Mouse (Mus musculus) limb, embryonic 12.5 days (tissue): ENCODE measurements around the gene Tbc1d21. TPM values are rescaled to one million over a fixed set of nuclear protein-coding genes. Genes with fewer than 3 reads are reported as not detected.

Experiments
- ATAC-seq: fragments of 200-750 bp; cut with Nextera tagmentation; 2 replicates; pipeline ENCODE4 v1.8.0; 2017; ENCODE audit warnings: low read depth, moderate TSS enrichment; ENCODE audit not compliant: insufficient number of reproducible peaks, insufficient read depth, low FRiP score, low TSS enrichment
- H3K27ac ChIP-seq: fragments of 300-500 bp; sonication (generic); 2 replicates; pipeline ENCODE4 v1.5.1; 2016; ENCODE audit warnings: mild to moderate bottlenecking, moderate library complexity
- H3K27me3 ChIP-seq: fragments of 300-500 bp; sonication (generic); 2 replicates; pipeline ENCODE4 v1.6.1; 2016; ENCODE audit warnings: mild to moderate bottlenecking, moderate library complexity
- H3K36me3 ChIP-seq: fragments of 300-500 bp; sonication (generic); 2 replicates; pipeline ENCODE4 v1.6.1; 2016; ENCODE audit warnings: mild to moderate bottlenecking, moderate library complexity
- H3K4me1 ChIP-seq: fragments of 300-500 bp; sonication (generic); replicated peaks from 2 replicates; pipeline ENCODE4 v1.6.1; 2016
- H3K4me2 ChIP-seq: fragments of 300-500 bp; sonication (generic); 2 replicates; pipeline ENCODE4 v1.6.1; 2016; ENCODE audit warnings: mild to moderate bottlenecking, moderate library complexity
- H3K4me3 ChIP-seq: fragments of 300-500 bp; sonication (generic); replicated peaks from 2 replicates; pipeline ENCODE4 v1.5.1; 2016; ENCODE audit warnings: mild to moderate bottlenecking
- H3K9ac ChIP-seq: fragments of 300-500 bp; sonication (generic); replicated peaks from 2 replicates; pipeline ENCODE4 v1.6.1; 2016; ENCODE audit warnings: mild to moderate bottlenecking, moderate library complexity
- H3K9me3 ChIP-seq: fragments of 300-500 bp; sonication (generic); 2 replicates; pipeline ENCODE4 v1.6.1; 2016; ENCODE audit warnings: mild to moderate bottlenecking, moderate library complexity
- WGBS: fragments of 180-500 bp; shearing (Covaris S2); methylation state at CpG from one replicate; pipeline ENCODE4 v1.1.7; 2016; 5-methylcytosine and 5-hydroxymethylcytosine counted together
- polyA plus RNA-seq: library from polyadenylated mRNA; unstranded; fragments of >200 nt; fragmentation: Nextera tagmentation; extraction: Ambion mirVana; gene quantifications from 2 replicates; pipeline ENCODE4 v1.2.1, GENCODE M21; 2016

Tbc1d21 gene
- polyA plus RNA-seq, 1 experiment from 2014 or later = not detected

GRCm38 (mm10) chr9:58373912-58374431 lies 3.7 kb upstream of the Tbc1d21 start:
- WGBS = 70% methylated on average over 12 of the region's 12 CpGs
- no peak overlapping the region for H3K27ac ChIP-seq
- no peaks in the 10 kb centered on the region; the same call in 1 of the 2 replicates for H3K27me3 ChIP-seq
- H3K36me3 ChIP-seq = no peaks in the 10 kb centered on the region
- H3K9ac ChIP-seq = no peak overlapping the region
- no peak overlapping the region for H3K4me2 ChIP-seq
- peaks cover 16% of the 10 kb centered on the region for H3K4me1 ChIP-seq
- H3K4me3 ChIP-seq = no peak overlapping the region
- ATAC-seq = no peak
- no peaks in the 10 kb centered on the region for H3K9me3 ChIP-seq

- Histone ChIP-seq H3K27ac (no peak overlapping the region), H3K4me2 (no peak overlapping the region), H3K9me3 (no peaks in the 10 kb centered on the region), H3K27me3 (no peaks in the 10 kb centered on the region), H3K9ac (no peak overlapping the region), H3K36me3 (no peaks in the 10 kb centered on the region), H3K4me3 (no peak overlapping the region), H3K4me1 (peaks cover 16% of the 10 kb centered on the region)
- ATAC-seq = no peak
- 49% methylated on average over 8 of the region's 8 CpGs for WGBS
Observed at GRCm38 (mm10) chr9:58371914-58372313, 1.7 kb upstream of the Tbc1d21 start.

DNA sequence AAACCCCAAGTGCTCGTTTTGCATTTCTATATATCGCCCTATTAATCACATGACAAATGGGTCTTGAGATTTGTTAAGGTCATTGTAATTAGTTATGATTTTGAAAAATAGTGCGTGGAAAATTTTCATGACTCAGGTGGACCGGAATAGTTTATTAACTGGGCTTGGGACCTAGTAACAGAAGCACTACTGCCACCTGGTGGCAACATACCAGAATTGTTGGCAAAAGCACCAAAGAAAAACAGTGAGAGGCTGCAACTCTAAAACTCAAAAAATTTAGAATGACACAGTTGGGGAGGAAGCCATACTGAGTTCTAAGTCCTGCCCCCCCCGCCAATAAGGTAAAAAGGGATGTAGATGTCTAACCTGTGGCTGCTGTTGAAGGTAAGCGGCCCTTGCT lies 611 bp downstream of the Tbc1d21 start:
- Histone ChIP-seq H3K4me2 (no peak overlapping the region), H3K36me3 (no peaks in the 10 kb centered on the region), H3K27ac (no peak overlapping the region), H3K4me3 (no peak overlapping the region), H3K9ac (no peak overlapping the region), H3K4me1 (peaks cover 16% of the 10 kb centered on the region), H3K9me3 (no peaks in the 10 kb centered on the region), H3K27me3 (no peaks in the 10 kb centered on the region)
- WGBS = 45% methylated on average over 6 of the region's 6 CpGs
- ATAC-seq = no peak

- no peak for ATAC-seq
- Histone ChIP-seq H3K9me3 (no peaks in the 10 kb centered on the region), H3K4me3 (no peak overlapping the region), H3K4me1 (no peaks in the 10 kb centered on the region; the same call in 1 of the 2 replicates), H3K27ac (no peak overlapping the region), H3K4me2 (no peak overlapping the region), H3K36me3 (no peaks in the 10 kb centered on the region), H3K27me3 (no peaks in the 10 kb centered on the region), H3K9ac (no peak overlapping the region)
- WGBS = 82% methylated on average over 8 of the region's 8 CpGs
Observed at GRCm38 (mm10) chr9:58364325-58364724, 5.9 kb downstream of the Tbc1d21 start.

DNA sequence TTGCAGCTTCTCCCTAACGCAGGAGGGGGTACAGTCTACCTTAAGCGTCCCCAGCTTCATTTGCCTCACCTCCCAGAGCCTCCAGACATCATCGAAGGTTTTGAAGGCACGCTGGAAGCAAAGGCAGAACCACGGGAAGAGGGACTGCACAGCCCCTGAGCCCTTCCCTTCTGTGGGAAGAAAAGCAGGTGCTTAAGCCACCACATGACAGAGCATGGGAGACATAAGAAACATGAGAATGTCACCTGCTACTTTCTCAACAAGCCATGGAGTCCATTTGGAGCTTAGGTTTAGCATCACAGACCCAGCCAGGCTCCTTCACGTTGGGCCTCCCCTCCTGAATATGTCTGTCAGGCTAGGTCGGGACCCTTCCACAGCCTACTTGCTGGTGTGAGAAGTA lies 8.3 kb downstream of the Tbc1d21 start:
- Histone ChIP-seq H3K4me1 (no peaks in the 10 kb centered on the region; the same call in 1 of the 2 replicates), H3K27me3 (no peaks in the 10 kb centered on the region), H3K9ac (no peak overlapping the region), H3K4me2 (no peak overlapping the region), H3K36me3 (no peaks in the 10 kb centered on the region), H3K27ac (no peak overlapping the region), H3K4me3 (no peak overlapping the region), H3K9me3 (no peaks in the 10 kb centered on the region)
- no peak for ATAC-seq
- 81% methylated on average over 7 of the region's 7 CpGs for WGBS

- WGBS = 87% methylated on average over 1 of the region's 1 CpGs
- Histone ChIP-seq H3K27ac (no peak overlapping the region), H3K4me2 (no peak overlapping the region), H3K4me3 (no peak overlapping the region), H3K27me3 (no peaks in the 10 kb centered on the region), H3K4me1 (no peaks in the 10 kb centered on the region; the same call in 1 of the 2 replicates), H3K9me3 (no peaks in the 10 kb centered on the region), H3K36me3 (no peaks in the 10 kb centered on the region), H3K9ac (no peak overlapping the region)
- ATAC-seq = no peak
Observed at GRCm38 (mm10) chr9:58361373-58361772, 8.9 kb downstream of the Tbc1d21 start.

DNA sequence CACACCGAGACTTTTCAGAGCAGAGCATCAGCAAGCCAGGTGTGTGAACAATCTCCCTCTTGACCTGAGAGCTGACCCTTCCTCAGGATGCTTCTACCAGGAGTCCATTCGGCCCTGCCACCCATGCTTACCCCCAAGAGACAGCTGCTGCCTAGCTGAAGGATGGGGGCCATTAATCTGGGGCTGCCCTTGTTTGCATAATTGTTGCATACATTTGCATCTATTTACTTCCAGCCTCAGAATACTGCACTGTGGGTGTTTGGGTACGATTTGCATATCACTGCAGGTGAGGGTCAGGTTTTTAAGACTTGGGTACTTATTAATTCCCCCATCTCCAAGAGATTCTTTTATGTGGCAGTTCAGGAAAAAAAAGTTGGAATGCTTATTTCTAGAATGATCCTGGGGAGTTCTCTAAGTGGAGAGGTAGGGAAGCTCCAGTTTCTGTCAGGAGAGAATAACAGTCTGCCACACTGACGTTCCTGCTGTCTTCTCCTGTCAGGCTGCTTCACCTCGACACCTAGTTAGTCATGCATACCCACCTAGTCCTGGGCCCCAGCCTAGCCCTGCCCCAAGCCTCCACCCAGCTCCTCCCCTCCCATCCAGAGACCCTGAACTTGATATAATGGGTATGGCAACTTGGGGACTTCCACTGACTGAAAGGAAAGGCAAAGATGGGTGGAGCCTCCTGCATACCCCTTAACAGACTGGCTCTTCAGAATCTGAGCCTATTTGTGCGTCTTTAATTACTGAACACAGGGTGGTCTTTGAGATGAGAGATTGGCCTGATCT lies 14.8 kb downstream of the Tbc1d21 start:
- no peak for ATAC-seq
- H3K9me3 ChIP-seq = no peaks in the 10 kb centered on the region
- H3K36me3 ChIP-seq = no peaks in the 10 kb centered on the region
- H3K4me2 ChIP-seq = no peak overlapping the region
- H3K27me3 ChIP-seq = no peaks in the 10 kb centered on the region; the same call in 1 of the 2 replicates
- H3K9ac ChIP-seq = no peak overlapping the region
- no peak overlapping the region for H3K4me3 ChIP-seq
- 25% methylated on average over 6 of the region's 6 CpGs for WGBS
- no peak overlapping the region for H3K27ac ChIP-seq
- H3K4me1 ChIP-seq = no peaks in the 10 kb centered on the region

DNA sequence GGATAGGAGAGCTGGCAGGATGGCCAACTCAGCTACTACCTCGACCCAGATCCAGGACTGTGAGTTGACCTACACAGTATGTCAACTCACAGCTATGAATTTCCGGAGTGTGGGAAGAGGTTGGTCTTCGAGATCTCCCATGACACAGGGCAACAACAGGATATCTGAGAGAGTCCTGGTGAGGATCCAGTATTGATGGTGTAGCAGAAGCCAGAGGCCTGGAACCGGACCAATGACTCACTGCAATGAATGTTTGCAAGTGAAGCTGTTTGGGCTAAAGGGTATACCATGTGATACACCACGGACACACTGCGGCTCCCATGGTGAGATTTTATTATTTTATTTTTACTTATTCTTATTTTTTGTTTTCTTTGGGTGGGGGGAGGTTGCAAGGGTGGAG lies 15.6 kb downstream of the Tbc1d21 start:
- Histone ChIP-seq H3K27ac (no peak overlapping the region), H3K27me3 (no peaks in the 10 kb centered on the region; the same call in 1 of the 2 replicates), H3K9ac (no peak overlapping the region), H3K4me1 (no peaks in the 10 kb centered on the region), H3K4me3 (no peak overlapping the region), H3K4me2 (no peak overlapping the region), H3K9me3 (no peaks in the 10 kb centered on the region), H3K36me3 (no peaks in the 10 kb centered on the region)
- WGBS = 82% methylated on average over 6 of the region's 6 CpGs
- no peak for ATAC-seq

DNA sequence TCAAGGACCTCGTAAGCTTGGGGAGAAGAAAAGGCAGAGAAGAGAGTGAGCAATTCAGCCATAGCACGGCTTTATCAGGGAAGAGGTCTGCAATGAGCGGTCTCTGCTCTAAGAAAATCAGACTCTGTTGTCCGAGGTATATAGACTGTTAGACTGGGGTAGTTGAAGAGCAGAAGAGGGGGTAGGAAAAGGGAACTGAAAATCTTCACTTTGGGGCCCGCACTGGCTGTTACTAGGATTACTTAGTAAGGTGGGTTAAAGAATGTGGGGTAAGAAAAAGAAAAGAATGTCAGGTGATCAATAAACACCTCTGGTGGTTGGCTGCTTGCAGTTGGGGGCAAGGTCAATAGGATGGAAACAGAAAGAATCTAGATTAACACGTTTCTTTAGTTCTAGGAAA lies 17.0 kb downstream of the Tbc1d21 start:
- 76% methylated on average over 6 of the region's 6 CpGs for WGBS
- Histone ChIP-seq H3K36me3 (no peaks in the 10 kb centered on the region), H3K4me1 (no peaks in the 10 kb centered on the region), H3K9ac (no peak overlapping the region), H3K9me3 (no peaks in the 10 kb centered on the region), H3K4me2 (no peak overlapping the region), H3K4me3 (no peak overlapping the region), H3K27ac (no peak overlapping the region), H3K27me3 (no peaks in the 10 kb centered on the region; the same call in 1 of the 2 replicates)
- no peak for ATAC-seq

GRCm38 (mm10) chr9:58347795-58348194 lies 22.5 kb downstream of the Tbc1d21 start:
- no peak overlapping the region for H3K4me2 ChIP-seq
- no peak overlapping the region for H3K9ac ChIP-seq
- H3K27ac ChIP-seq = no peak overlapping the region
- H3K36me3 ChIP-seq = no peaks in the 10 kb centered on the region
- no peaks in the 10 kb centered on the region for H3K9me3 ChIP-seq
- no peak for ATAC-seq
- peaks cover 6% of the 10 kb centered on the region; the same call in 1 of the 2 replicates for H3K4me1 ChIP-seq
- H3K4me3 ChIP-seq = no peak overlapping the region
- 0 out of 2 replicates have a peak, but pooled peaks cover 8% of the 10 kb centered on the region for H3K27me3 ChIP-seq
- 91% methylated on average over 6 of the region's 6 CpGs for WGBS

DNA sequence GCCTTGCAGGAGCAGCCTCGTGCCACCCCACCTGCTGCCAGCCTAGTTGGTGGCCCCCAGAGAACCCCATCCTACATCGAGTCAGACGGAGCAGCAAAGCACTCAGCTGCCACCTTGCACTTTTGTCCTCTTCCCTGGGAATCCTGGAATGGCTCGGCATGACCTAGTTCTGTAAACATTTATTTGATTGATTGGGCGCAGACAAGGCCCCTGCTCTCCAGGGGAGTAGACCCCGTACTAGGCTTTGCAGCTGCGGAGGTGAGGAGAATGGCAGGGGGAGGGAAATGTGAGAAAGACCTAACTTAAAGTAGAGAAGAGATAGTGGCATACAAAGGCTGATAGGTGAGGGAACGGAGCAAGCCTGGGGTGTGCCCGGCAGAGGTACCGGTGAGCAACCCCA lies 23.8 kb downstream of the Tbc1d21 start:
- no peak overlapping the region for H3K4me3 ChIP-seq
- 29% methylated on average over 10 of the region's 10 CpGs for WGBS
- ATAC-seq = no peak
- no peak overlapping the region for H3K27ac ChIP-seq
- no peak overlapping the region for H3K4me2 ChIP-seq
- peaks cover 6% of the 10 kb centered on the region; the same call in 1 of the 2 replicates for H3K4me1 ChIP-seq
- H3K9ac ChIP-seq = no peak overlapping the region
- no peaks in the 10 kb centered on the region for H3K9me3 ChIP-seq
- H3K36me3 ChIP-seq = no peaks in the 10 kb centered on the region
- H3K27me3 ChIP-seq = 0 out of 2 replicates have a peak, but pooled peaks cover 8% of the 10 kb centered on the region
